Mouse (Mus musculus) small intestine, adult 2 months (tissue): ENCODE results near the gene Nmnat1.
A peak's percentile ranks its signal among the peaks of the same experiment; 100 is the strongest.

ENCODE experiments used
- CTCF ChIP-seq: fragments of 200-500 bp; IDR thresholded peaks from 2 replicates; pipeline ENCODE4 v1.5.1; 2012; ENCODE audit warnings: low read depth, mild to moderate bottlenecking, control low read depth, inconsistent platforms, low read length, moderate library complexity, mixed read lengths; ENCODE audit not compliant: insufficient replicate concordance, insufficient read length; ENCODE audit errors: extremely low read depth
- POLR2A ChIP-seq: fragments of 200-500 bp; IDR thresholded peaks from 2 replicates; pipeline ENCODE4 v1.6.1; 2012; ENCODE audit warnings: low read depth, mild to moderate bottlenecking, control low read depth, inconsistent platforms, low read length, moderate library complexity

GRCm38 (mm10) chr4:149426325-149427199 is 58.4 kb downstream of the Nmnat1 start, which contains the start of gene Ube4b:
- TF ChIP-seq CTCF (no peak), POLR2A (peak; percentile 62; the same call in 1 of the 2 replicates)
